Mouse (Mus musculus) hindbrain, embryonic 11.5 days (tissue): ENCODE results near the gene E2f3. TPM values are rescaled to one million over a fixed set of nuclear protein-coding genes. Genes with fewer than 3 reads are reported as not detected.

Source experiments
- ATAC-seq: fragments of 200-750 bp; cut with Nextera tagmentation; 2 replicates; pipeline ENCODE4 v1.8.0; 2017; ENCODE audit warnings: mild to moderate bottlenecking, moderate TSS enrichment, moderate library complexity; ENCODE audit not compliant: low FRiP score
- DNase-seq: peaks from one replicate; pipeline ENCODE4 v3.0.0-alpha.2; 2015; ENCODE audit warnings: low spot score
- H3K27ac ChIP-seq: fragments of 300-500 bp; sonication (generic); 2 replicates; pipeline ENCODE4 v1.5.1; 2014; ENCODE audit warnings: mild to moderate bottlenecking, low read depth, low read length
- H3K27me3 ChIP-seq: fragments of 300-500 bp; sonication (generic); 2 replicates; pipeline ENCODE4 v1.6.1; 2014; ENCODE audit warnings: mild to moderate bottlenecking, low read length, moderate library complexity, mixed read lengths; ENCODE audit not compliant: control insufficient read depth, insufficient read depth
- H3K36me3 ChIP-seq: fragments of 300-500 bp; sonication (generic); 2 replicates; pipeline ENCODE4 v1.6.1; 2014; ENCODE audit warnings: mild to moderate bottlenecking, low read length, moderate library complexity, mixed read lengths; ENCODE audit not compliant: control insufficient read depth, insufficient read depth
- H3K4me1 ChIP-seq: fragments of 300-500 bp; sonication (generic); replicated peaks from 2 replicates; pipeline ENCODE4 v1.6.1; 2014; ENCODE audit warnings: low read length, mixed read lengths; ENCODE audit not compliant: control insufficient read depth, insufficient read depth
- H3K4me2 ChIP-seq: fragments of 300-500 bp; sonication (generic); replicated peaks from 2 replicates; pipeline ENCODE4 v1.6.1; 2014; ENCODE audit warnings: mild to moderate bottlenecking, low read depth, low read length
- H3K4me3 ChIP-seq: fragments of 300-500 bp; sonication (generic); 2 replicates; pipeline ENCODE4 v1.5.1; 2014; ENCODE audit warnings: low read depth, low read length
- H3K9ac ChIP-seq: fragments of 300-500 bp; sonication (generic); 2 replicates; pipeline ENCODE4 v1.6.1; 2014; ENCODE audit warnings: low read depth, low read length
- H3K9me3 ChIP-seq: fragments of 300-500 bp; sonication (generic); 2 replicates; pipeline ENCODE4 v1.6.1; 2016; ENCODE audit warnings: low read length; ENCODE audit not compliant: control insufficient read depth
- WGBS: fragments of 180-500 bp; shearing (Covaris S2); extraction: QIAGEN DNeasy Blood & Tissue Kit; methylation state at CpG from one replicate; pipeline ENCODE4 v1.1.7; 2014; 5-methylcytosine and 5-hydroxymethylcytosine counted together
- polyA plus RNA-seq: library from polyadenylated mRNA; unstranded; fragments of >200 nt; fragmentation: Nextera tagmentation; extraction: Ambion mirVana; gene quantifications from 2 replicates; pipeline ENCODE4 v1.2.1, GENCODE M21; 2014

The E2f3 gene
- polyA plus RNA-seq, 1 experiment from 2014 or later = 13.0 TPM

DNA sequence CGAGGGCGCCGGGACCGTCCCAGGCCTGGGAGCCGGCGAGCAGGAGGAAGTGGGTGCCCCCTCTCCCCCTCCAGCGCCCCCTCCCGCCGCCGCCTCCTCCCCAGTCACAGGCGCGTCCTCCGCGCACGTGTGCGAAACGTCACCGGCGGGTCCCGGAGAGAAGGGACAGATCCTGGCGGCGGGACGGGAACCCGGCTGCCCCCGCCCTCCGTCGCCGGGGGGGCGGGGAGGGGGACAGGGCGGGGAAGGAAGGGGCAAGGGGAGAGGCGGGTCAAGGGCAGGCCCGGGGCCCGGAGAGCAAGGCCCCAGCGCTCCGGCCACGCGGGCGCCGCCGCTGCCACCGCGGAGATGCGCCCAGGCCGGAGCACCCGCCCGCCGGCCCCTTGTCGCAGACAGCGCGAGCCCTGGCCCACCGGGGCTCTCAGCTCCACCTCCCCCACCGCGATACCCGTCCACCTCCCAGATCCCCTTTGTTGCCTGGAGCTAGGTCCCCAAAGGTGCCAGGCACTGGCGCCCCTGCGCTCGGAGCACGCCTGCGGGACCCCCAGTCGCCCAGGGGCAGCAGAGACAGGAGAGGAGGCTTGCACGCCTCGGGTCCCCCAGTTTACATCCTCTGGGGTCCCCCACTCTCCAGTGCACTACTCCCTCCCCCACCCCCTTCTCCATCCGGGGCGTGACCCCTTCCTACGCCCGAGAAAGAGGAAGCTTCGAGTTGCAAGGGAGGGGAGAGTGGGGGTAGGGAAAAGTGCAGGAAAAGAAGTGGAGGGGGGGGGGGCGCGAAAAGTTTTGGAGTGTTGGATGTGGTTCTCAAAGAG, 1.4 kb downstream of the E2f3 start:
- DNase-seq = peak; percentile 83
- H3K9ac ChIP-seq = peak overlapping the region; percentile 99
- WGBS = under 1% methylated on average over 36 of the region's 69 CpGs
- H3K27ac ChIP-seq = peak overlapping the region; percentile 94
- H3K9me3 ChIP-seq = no peaks in the 10 kb centered on the region
- peak; percentile 50 for ATAC-seq
- H3K4me2 ChIP-seq = peak overlapping the region; percentile 80
- H3K27me3 ChIP-seq = no peaks in the 10 kb centered on the region
- peaks cover 3% of the 10 kb centered on the region; the same call in 1 of the 2 replicates for H3K4me1 ChIP-seq
- peak overlapping the region; percentile 69 for H3K4me3 ChIP-seq
- H3K36me3 ChIP-seq = no peaks in the 10 kb centered on the region

DNA sequence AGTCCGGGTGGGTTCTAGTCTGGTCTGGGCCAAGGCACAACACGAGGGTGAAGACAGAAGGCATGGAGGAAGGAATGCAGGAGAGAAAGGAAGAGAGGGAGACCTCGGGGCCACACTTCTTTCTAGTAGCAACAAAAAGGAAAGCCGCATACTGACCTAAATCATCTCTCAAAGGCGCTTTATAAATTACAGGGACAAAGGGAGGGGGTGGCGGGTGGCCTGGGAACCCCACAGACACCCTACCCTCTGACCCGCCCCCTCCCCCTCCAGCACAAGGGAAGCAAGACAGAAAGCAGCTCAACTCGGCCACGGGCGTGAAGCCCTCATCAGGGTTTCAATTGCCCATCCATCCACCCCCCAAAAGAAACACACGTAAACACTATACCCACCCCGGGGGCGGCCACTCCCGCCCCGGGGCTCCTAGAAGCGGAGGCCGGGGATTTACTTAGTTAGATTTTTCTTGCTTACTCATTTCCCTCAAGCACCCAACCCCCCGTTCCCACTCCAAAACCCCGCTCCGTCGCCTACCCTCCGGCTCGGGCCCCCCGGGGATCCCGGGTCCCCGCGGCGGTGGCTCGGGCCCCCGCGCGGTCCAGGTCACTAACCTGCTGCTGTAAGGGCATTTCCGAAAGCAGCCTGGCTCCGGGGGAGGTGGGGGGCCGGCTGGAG, 2.2 kb downstream of the E2f3 start:
- no peaks in the 10 kb centered on the region for H3K36me3 ChIP-seq
- peak overlapping the region; percentile 94 for H3K27ac ChIP-seq
- peaks cover 3% of the 10 kb centered on the region; the same call in 1 of the 2 replicates for H3K4me1 ChIP-seq

DNA sequence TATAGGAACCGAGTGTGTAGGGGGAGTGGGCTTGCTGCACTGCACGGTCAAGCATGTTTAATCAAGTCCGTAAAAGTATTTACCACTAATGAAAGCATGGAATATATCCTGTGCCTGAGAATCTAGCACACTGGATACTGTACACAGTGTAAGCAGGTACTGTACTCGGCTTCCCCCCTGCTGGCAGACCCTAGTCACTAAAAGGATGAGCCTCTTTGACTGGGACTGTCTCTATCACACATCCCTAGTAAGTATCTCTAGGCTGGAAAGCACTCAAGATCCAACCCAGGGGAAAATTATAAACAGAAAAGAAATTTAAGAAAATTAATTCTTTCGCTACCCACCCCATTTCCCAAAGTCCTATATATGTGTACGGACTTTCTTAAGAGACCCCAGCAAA, 2.8 kb downstream of the E2f3 start:
- ATAC-seq (no peak), DNase-seq (peak; percentile 55)
- Histone ChIP-seq H3K36me3 (no peaks in the 10 kb centered on the region), H3K4me2 (peak overlapping the region; percentile 80), H3K27me3 (no peaks in the 10 kb centered on the region), H3K9ac (peak overlapping the region; percentile 99), H3K27ac (no peak overlapping the region; the same call in 1 of the 2 replicates), H3K4me1 (peaks cover 3% of the 10 kb centered on the region; the same call in 1 of the 2 replicates), H3K4me3 (peak overlapping the region; percentile 69), H3K9me3 (no peaks in the 10 kb centered on the region)
- WGBS = 48% methylated on average over 6 of the region's 6 CpGs

More for the DNA sequence above, 2.2 kb downstream of the E2f3 start:
- Histone ChIP-seq H3K9ac (peak overlapping the region; percentile 99), H3K9me3 (no peaks in the 10 kb centered on the region), H3K4me3 (peak overlapping the region; percentile 69), H3K4me2 (peak overlapping the region; percentile 80), H3K27me3 (no peaks in the 10 kb centered on the region)
- WGBS = 1% methylated on average over 32 of the region's 35 CpGs
- DNase-seq (peak; percentile 58), ATAC-seq (peak; percentile 0; the same call in 1 of the 2 replicates)

DNA sequence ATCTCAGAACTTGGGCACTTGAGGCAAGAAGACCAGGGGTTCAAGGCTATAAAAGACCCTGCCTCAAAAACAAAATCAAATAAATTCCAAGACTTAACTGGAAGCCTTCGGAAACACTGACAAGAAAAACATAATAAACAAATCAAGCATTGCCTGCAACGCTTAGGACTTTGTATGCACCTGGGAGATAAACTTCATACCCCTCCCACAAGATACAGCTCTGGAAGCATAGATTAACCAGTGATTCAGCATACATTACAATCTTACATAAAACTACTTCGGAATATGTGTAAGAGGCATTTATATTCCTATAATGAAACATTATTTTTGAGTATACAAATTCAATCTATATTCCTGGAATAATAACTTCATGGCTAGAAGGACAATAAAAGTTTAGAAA, 3.5 kb downstream of the E2f3 start:
- H3K9ac ChIP-seq = no peak overlapping the region
- H3K36me3 ChIP-seq = no peaks in the 10 kb centered on the region
- ATAC-seq (no peak), DNase-seq (no peak)
- H3K27me3 ChIP-seq = no peaks in the 10 kb centered on the region
- no peak overlapping the region for H3K4me2 ChIP-seq
- no peaks in the 10 kb centered on the region for H3K9me3 ChIP-seq
- H3K4me3 ChIP-seq = no peak overlapping the region
- 78% methylated on average over 3 of the region's 3 CpGs for WGBS
- H3K27ac ChIP-seq = no peak overlapping the region
- peaks cover 3% of the 10 kb centered on the region; the same call in 1 of the 2 replicates for H3K4me1 ChIP-seq

DNA sequence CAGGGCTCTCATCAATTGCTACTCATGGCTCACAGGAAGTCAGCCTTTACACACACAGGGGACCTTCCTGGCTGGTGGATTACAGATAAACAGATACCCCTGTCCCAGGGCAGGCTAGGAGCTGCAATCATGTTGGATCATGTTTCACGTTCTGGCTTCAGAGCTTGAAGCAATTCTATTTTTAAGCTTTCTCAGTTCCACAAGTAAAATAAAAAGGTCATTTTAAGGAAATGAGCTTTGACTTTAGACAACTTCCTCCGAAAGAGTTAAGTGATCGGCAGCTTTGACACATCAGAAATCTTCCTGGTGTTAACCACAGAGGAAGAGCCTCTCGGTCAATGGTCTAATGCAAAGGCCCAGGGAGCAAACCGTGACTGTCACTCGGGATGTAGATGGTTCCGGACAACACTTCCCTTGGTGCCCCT, 6.7 kb downstream of the E2f3 start:
- ATAC-seq (no peak), DNase-seq (no peak)
- H3K36me3 ChIP-seq = no peaks in the 10 kb centered on the region
- no peaks in the 10 kb centered on the region for H3K9me3 ChIP-seq
- no peaks in the 10 kb centered on the region for H3K27me3 ChIP-seq
- peaks cover 3% of the 10 kb centered on the region; the same call in 1 of the 2 replicates for H3K4me1 ChIP-seq
- H3K4me2 ChIP-seq = no peak overlapping the region
- no peak overlapping the region for H3K27ac ChIP-seq
- H3K4me3 ChIP-seq = no peak overlapping the region
- H3K9ac ChIP-seq = no peak overlapping the region
- 80% methylated on average over 7 of the region's 7 CpGs for WGBS

DNA sequence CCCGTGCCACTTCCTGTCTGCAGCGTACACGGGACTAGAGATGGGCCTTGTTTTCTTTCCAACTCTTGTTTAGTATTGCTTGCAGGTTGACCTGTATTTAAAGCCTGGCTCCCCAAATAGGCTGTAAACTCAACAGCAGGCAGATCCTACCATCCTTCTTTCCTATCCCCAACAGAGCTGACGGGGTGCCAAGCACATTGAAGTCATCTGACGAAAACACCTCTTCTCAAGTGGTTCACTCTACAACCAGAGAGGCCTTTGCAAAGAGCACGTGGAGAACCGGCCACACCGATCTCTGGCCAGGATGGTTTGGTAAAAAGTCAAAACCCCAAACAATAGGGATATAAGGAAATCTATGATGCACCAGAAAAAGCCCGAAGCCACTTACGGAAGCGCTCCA, 8.5 kb downstream of the E2f3 start:
- H3K4me2 ChIP-seq = no peak overlapping the region

DNA sequence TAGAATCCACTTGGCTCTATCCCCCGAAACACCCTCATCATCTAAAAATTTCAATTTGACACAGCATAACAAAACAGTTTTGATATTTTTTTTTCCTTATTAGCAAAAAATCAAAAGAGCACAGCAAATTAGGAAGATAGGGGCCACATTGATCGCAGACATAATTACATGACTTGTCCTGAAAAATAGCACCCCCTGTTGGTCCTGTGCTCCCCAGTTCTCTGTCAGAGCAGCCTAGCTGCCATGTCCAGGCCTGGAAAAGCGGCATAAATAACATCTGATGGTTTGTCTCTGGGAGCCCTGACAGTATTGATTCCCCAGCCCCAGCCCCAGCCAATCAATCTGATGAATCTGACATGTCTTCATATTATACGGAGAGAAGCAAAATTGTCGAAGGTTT, 11.8 kb downstream of the E2f3 start:
- H3K4me1 ChIP-seq = no peaks in the 10 kb centered on the region
- H3K27ac ChIP-seq = no peak overlapping the region
- no peaks in the 10 kb centered on the region for H3K9me3 ChIP-seq
- H3K4me2 ChIP-seq = no peak overlapping the region
- no peak overlapping the region for H3K4me3 ChIP-seq
- no peak overlapping the region for H3K9ac ChIP-seq
- H3K27me3 ChIP-seq = no peaks in the 10 kb centered on the region
- DNase-seq (no peak), ATAC-seq (no peak)
- WGBS = 92% methylated on average over 5 of the region's 5 CpGs
- no peaks in the 10 kb centered on the region for H3K36me3 ChIP-seq

More for the DNA sequence above, 8.5 kb downstream of the E2f3 start:
- H3K27me3 ChIP-seq = no peaks in the 10 kb centered on the region
- H3K9ac ChIP-seq = no peak overlapping the region
- 94% methylated on average over 11 of the region's 11 CpGs for WGBS
- H3K36me3 ChIP-seq = no peaks in the 10 kb centered on the region
- no peaks in the 10 kb centered on the region for H3K4me1 ChIP-seq
- H3K4me3 ChIP-seq = no peak overlapping the region
- ATAC-seq (no peak), DNase-seq (no peak)
- H3K27ac ChIP-seq = no peak overlapping the region
- no peaks in the 10 kb centered on the region for H3K9me3 ChIP-seq

DNA sequence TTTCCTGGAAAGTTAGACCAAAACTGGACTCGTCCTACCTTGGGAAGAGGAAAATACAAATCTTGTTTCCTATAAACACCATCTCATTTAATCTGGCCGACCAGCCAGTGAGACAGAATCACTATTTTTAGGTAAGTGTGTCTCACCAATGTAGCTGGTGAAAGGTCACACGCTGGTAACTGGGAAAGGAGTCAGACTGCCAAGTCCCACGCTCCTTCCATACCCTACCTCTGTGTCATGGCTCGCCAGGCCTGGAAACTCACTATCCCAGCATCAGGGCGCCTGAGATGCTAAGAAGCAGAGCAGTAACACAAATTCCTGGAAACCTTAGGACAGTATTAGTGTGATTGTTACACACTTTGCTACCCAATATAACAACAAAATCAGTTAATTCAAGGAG, 12.3 kb downstream of the E2f3 start:
- Histone ChIP-seq H3K9me3 (no peaks in the 10 kb centered on the region), H3K27ac (no peak overlapping the region), H3K4me1 (no peaks in the 10 kb centered on the region), H3K36me3 (no peaks in the 10 kb centered on the region), H3K9ac (no peak overlapping the region), H3K4me3 (no peak overlapping the region), H3K4me2 (no peak overlapping the region), H3K27me3 (no peaks in the 10 kb centered on the region)
- DNase-seq (no peak), ATAC-seq (no peak)
- 97% methylated on average over 6 of the region's 6 CpGs for WGBS
